9 mouse cellular contexts compared by ENCODE assay signal in the genomic region with DNA sequence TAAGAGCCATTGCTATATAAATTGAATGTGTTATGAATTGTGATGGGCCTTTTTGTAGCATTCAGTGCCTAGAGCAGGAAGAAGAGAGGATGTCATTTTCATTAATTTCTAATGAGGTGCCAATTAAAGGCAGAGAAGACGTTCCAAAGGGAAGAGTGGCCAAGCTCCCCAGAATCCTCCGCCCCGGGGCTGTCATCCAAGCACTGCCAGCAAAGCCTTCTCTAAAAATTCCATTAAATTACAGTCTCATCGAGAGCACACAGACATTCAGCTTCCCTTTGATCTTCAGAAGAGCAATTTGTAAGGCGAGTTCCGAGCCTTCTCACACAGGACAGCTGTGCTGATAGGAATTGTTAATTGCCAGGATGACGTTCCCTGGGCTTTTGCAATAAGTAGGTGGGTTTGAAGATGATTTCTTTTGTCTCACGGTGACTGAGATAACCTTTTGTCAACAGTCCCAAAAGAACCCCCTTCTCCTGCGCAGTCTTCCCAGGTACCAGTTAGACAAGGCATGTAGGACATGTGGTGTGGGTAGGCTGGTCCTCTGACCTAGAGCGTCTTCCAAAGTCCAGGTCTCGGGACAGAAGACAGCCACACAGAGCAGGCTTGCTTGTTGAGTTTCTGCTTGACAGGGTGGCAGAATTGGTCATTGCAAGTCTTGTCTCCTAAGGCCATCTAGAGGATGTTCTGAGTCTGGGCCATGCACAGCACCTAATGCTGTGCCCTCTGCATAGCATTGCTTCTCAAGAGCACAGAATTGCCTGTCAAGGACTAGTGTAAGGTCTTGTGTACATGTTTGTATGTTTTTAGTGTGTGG.
A peak's percentile ranks its signal among the peaks of the same experiment; 100 is the strongest.
DNase-seq lines count a peak whose midpoint lies in the region; ATAC-seq lines count a peak whose summit lies in the region.
"Had no signal": no experiment of that assay in that cellular context is flagged by ENCODE, and none has a peak within 500 bp of the region (broad histone marks: within the 10 kb centered on the region; RNA-seq: fewer than 3 reads in every experiment).

No protein-coding gene starts in this region.

- H3K4me1 ChIP-seq in hindbrain, embryonic 10.5 days (replicated peaks), result peaks cover 73% of the 10 kb centered on the region
- H3K4me1 ChIP-seq in midbrain, embryonic 15.5 days, result peaks cover 91% of the 10 kb centered on the region

- 0 out of 2 replicates have a peak overlapping the region, but pooled peaks have one; percentile 35 for H3K27ac ChIP-seq in hindbrain, embryonic 10.5 days
- H3K27ac ChIP-seq in midbrain, embryonic 15.5 days, result peak overlapping the region; percentile 82
- H3K27ac ChIP-seq: liver, embryonic 13.5 days had no signal

- no peak overlapping the region for H3K4me2 ChIP-seq in midbrain, embryonic 15.5 days
- H3K4me2 ChIP-seq: liver, embryonic 13.5 days had no signal

- no peak overlapping the region for H3K4me3 ChIP-seq in hindbrain, embryonic 10.5 days
- H3K4me3 ChIP-seq in midbrain, embryonic 15.5 days, result no peak overlapping the region
- H3K4me3 ChIP-seq: liver, embryonic 13.5 days had no signal

- no peaks in the 10 kb centered on the region for H3K27me3 ChIP-seq in hindbrain, embryonic 10.5 days (ENCODE audit: insufficient read depth, poor library complexity, severe bottlenecking)
- H3K27me3 ChIP-seq in midbrain, embryonic 15.5 days (replicated peaks), result no peaks in the 10 kb centered on the region
- H3K27me3 ChIP-seq: liver, embryonic 13.5 days had no signal

- H3K36me3 ChIP-seq in hindbrain, embryonic 10.5 days, result peaks cover 38% of the 10 kb centered on the region
- H3K36me3 ChIP-seq in midbrain, embryonic 15.5 days (replicated peaks), result no peaks in the 10 kb centered on the region

- peak; percentile 14 to 17 for DNase-seq in adrenal gland, adult 18-20 months (ENCODE audit: low spot score in 2 of 2)
- no peak for DNase-seq in adrenal gland, postnatal 14 days
- DNase-seq in layer of hippocampus, adult 8-10 months (ENCODE audit: low spot score in 2 of 2), result peak; percentile 11 to 23
- no peak for DNase-seq in layer of hippocampus, adult 9-10 months (ENCODE audit: low spot score)
- peak; percentile 32 for DNase-seq in MN1 (ENCODE audit: low spot score)
- no peak for DNase-seq in hindbrain, embryonic 10.5 days (ENCODE audit: low spot score)
- DNase-seq in yolk sac, embryonic 10.5 days (ENCODE audit: low spot score), result no peak
- DNase-seq: liver, embryonic 13.5 days had no signal

- no peaks in the 10 kb centered on the region for H3K9me3 ChIP-seq in hindbrain, embryonic 10.5 days
- no peaks in the 10 kb centered on the region for H3K9me3 ChIP-seq in midbrain, embryonic 15.5 days
- H3K9me3 ChIP-seq: liver, embryonic 13.5 days had no signal

- no peak overlapping the region for H3K9ac ChIP-seq in midbrain, embryonic 15.5 days
- H3K9ac ChIP-seq: liver, embryonic 13.5 days had no signal

- ATAC-seq in midbrain, embryonic 15.5 days (replicated peaks), result peak; percentile 52

- WGBS in hindbrain, embryonic 10.5 days, result 79% methylated on average over 11 of the region's 11 CpGs
- WGBS in midbrain, embryonic 15.5 days, result 34% methylated on average over 11 of the region's 11 CpGs

Comparison
In these comparisons a context has a peak if more than half of its experiments do, and no peak if none do; other contexts are left out.
1. DNase-seq: peak in adrenal gland, adult 18-20 months (2 of 2), layer of hippocampus, adult 8-10 months (2 of 2) and MN1 (single experiment); none in adrenal gland, postnatal 14 days (single experiment), layer of hippocampus, adult 9-10 months (single experiment), hindbrain, embryonic 10.5 days (single experiment) and yolk sac, embryonic 10.5 days (single experiment).